Mouse (Mus musculus) MEL-GATA-1-ER (cell line): ENCODE measurements around the gene Prim2.
A peak's percentile ranks its signal among the peaks of the same experiment; 100 is the strongest.
"Not testable (repeated sequence)": the region's sequence is repeated elsewhere in the genome, so short reads cannot be mapped to it uniquely, and the experiment has no call there.

Source experiments
- DNase-seq: peaks from one replicate; pipeline ENCODE4 v3.0.0-alpha.2; 2012; ENCODE audit warnings: low read depth; ENCODE audit errors: extremely low read depth

Gene Prim2

DNA sequence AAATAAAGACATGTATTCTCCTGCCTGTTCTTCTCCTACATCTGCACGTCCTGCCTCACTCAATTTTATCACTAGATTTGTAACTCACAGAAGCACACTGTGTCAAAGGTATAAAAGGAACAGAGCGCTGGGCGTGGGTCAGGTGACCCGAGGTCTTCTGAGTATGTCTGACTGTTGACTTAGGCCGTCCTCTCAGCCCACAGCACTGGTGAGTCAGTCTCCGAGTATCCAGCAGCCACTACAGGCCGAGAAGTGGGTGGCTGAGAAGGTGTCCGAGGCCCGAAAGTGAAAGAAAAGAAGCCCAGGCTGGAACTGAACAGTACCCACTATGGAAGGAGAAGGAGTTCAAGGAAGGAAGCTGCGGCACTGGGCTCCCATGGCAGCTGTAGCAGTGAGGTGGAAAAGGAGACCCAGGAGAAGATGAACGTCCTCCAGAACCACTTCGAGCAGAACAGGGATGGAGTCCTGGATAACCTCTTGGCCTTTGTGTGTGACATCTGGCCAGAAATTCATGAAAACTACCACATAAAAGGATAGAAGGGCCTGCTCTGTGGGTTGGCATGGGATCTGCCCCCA lies 11.9 kb downstream of the Prim2 start:
- no peak for DNase-seq

- no peak for DNase-seq
These were observed 18.7 kb downstream of the Prim2 start for GRCm38 (mm10) chr1:33650875-33651274.

GRCm38 (mm10) chr1:33649534-33650108 lies 20.0 kb downstream of the Prim2 start:
- no peak for DNase-seq

DNA sequence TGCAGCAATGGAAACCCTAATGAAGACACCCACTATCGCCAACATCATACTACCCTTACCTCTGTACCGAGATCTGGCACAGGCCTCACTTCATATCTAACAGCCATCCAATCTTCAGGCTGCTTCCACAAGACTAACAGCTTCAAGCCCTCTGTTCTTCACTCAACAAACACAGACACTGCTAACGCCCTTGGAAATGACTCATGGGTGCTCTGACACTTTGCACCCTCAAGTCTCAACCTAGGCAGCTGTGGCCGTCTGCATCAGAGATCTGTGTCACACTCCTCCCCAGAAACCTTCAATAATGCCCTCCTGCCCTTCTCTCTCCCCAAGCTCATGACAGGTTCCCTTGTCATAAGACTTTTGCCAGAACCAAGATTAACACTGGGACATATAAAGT lies 20.6 kb downstream of the Prim2 start:
- DNase-seq: no peak

GRCm38 (mm10) chr1:33647661-33648060 lies 21.9 kb downstream of the Prim2 start:
- no peak for DNase-seq

GRCm38 (mm10) chr1:33647173-33647572 lies 22.4 kb downstream of the Prim2 start:
- DNase-seq: no peak

- no peak for DNase-seq
These were observed 23.9 kb downstream of the Prim2 start for GRCm38 (mm10) chr1:33645689-33646088.

- no peak for DNase-seq
These were observed 28.5 kb downstream of the Prim2 start for GRCm38 (mm10) chr1:33641139-33641538.

DNA sequence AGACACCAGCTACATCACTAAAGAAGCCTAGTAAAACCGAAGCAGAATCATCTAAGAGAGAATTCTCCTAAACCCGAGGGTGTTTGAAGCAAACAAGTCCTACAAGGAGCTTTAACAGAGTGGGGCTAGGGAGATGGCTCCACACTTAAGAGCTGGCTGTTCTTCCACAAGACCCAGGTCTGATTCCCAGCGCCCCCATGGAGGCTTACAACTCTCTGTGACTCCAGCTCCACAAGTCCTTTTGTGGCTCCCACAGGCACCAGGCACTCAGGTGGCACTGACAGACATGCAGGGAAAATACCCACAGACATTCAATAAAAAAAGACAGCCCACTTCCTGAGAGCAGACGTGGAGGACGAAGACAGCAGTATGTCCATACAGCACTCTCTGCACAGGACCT lies 29.5 kb downstream of the Prim2 start:
- DNase-seq: no peak

- DNase-seq: no peak
These were observed 30.4 kb downstream of the Prim2 start for GRCm38 (mm10) chr1:33639234-33639633.

- DNase-seq: no peak
These were observed 31.8 kb downstream of the Prim2 start for GRCm38 (mm10) chr1:33637827-33638226.

- DNase-seq: no peak
These were observed 33.0 kb downstream of the Prim2 start for GRCm38 (mm10) chr1:33636421-33637195.

GRCm38 (mm10) chr1:33631002-33631618 lies 38.5 kb downstream of the Prim2 start:
- DNase-seq: not testable (repeated sequence)

GRCm38 (mm10) chr1:33627803-33628202 lies 41.8 kb downstream of the Prim2 start:
- DNase-seq: no peak

GRCm38 (mm10) chr1:33627070-33627469 lies 42.5 kb downstream of the Prim2 start:
- no peak for DNase-seq

GRCm38 (mm10) chr1:33624900-33625299 lies 44.7 kb downstream of the Prim2 start:
- peak; percentile 78 for DNase-seq

GRCm38 (mm10) chr1:33624441-33624840 lies 45.2 kb downstream of the Prim2 start:
- peak; percentile 57 for DNase-seq

DNA sequence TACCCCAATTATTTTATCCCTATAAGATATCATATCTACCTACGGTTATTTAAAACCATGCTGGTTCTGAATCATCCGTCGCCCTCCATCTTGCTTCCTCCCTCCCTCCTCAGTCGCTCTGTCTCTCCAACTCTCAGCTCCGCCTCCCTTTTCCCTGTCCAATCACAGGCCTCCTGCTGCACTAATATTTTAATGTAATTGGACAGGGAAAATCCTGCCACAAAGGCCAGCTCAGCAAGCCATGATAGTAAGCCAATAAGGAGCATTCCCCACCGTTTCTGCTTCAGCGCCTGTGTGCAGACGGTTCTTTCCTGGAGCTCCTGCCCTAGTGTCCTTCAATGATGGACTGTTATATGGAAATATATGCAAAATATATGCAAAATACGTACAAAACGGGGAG lies 47.8 kb downstream of the Prim2 start:
- no peak for DNase-seq

- DNase-seq: no peak
These were observed 49.4 kb downstream of the Prim2 start for GRCm38 (mm10) chr1:33620091-33620788.

GRCm38 (mm10) chr1:33616642-33617041 lies 53.0 kb downstream of the Prim2 start:
- DNase-seq: not testable (repeated sequence)

DNA sequence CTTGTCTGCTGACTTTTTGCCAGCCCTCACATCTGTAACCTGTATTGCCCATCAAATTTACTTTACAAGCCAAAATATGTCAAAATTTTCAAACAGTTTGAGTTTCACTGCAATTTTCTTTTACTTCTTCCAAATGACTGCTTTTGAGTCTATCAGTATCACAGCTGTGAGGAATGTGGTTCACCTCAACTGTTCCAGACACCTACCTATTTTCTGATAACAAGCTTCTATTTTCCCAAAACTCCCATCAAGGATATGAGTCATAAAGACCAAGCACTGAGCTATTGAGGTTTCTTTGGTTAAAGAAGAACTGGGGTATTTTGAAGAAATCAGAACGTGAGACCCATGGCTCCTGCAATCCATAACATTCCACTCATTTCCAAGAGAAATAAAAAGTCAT lies 57.5 kb downstream of the Prim2 start:
- no peak for DNase-seq
